Mouse (Mus musculus): Measurements from ENCODE around the gene Cfap298. TPM values are rescaled to one million over a fixed set of nuclear protein-coding genes. Genes with fewer than 3 reads are reported as not detected.

The Cfap298 gene
- total and polyA plus RNA-seq, 3 experiments, result 68.5 to 117 TPM; not detected in 1

GRCm38 (mm10) chr16:90910855-90911533, 23.9 kb downstream of the Cfap298 start:
- peak overlapping the region; percentile 68 for H3K27ac ChIP-seq (ENCODE audit: control insufficient read depth, low read depth, low read length)
- H3K36me3 ChIP-seq (ENCODE audit: control insufficient read depth in 1 of 2, insufficient read depth in 2 of 2, low read length in 2 of 2), result peaks cover 0 to 4% of the 10 kb centered on the region in 2 experiments; a peak in 2 of 4 replicates
- peak overlapping the region; percentile 29 to 47 for H3K4me3 ChIP-seq (ENCODE audit: control insufficient read depth in 1 of 2, insufficient read depth in 1 of 2, low read depth in 2 of 2, low read length in 2 of 2)
- H3K9ac ChIP-seq (ENCODE audit: control insufficient read depth, low read depth, low read length, poor library complexity, severe bottlenecking), result peak overlapping the region; percentile 69
- H3K79me2 ChIP-seq (ENCODE audit: control insufficient read depth, insufficient read depth, low read length, poor library complexity), result no peaks in the 10 kb centered on the region
- H3K9me3 ChIP-seq (replicated peaks; ENCODE audit: insufficient read depth, low read length), result no peaks in the 10 kb centered on the region
- no peaks in the 10 kb centered on the region for H3K27me3 ChIP-seq (ENCODE audit: control insufficient read depth in 1 of 2, insufficient read depth in 2 of 2, low read length in 2 of 2)
- DNase-seq (ENCODE audit: low read depth, low spot score), result peak; percentile 84
- peaks cover 0 to 13% of the 10 kb centered on the region in 2 experiments; a peak in 2 of 4 replicates for H3K4me1 ChIP-seq (ENCODE audit: control insufficient read depth in 1 of 2, insufficient read depth in 2 of 2, low read length in 2 of 2)
- TF ChIP-seq MYB (IDR thresholded peaks at IDR 0.05; ENCODE audit: low read depth, low read length), result no peak
- peak; percentile 45 for TF ChIP-seq NELFE (IDR thresholded peaks at IDR 0.05; ENCODE audit: low read depth, low read length)
- peak; percentile 90 for TF ChIP-seq MYC (IDR thresholded peaks at IDR 0.05; ENCODE audit: low read depth, low read length)
- no peak for TF ChIP-seq GABPA (IDR thresholded peaks at IDR 0.05; ENCODE audit: low read depth, low read length)
- 0 out of 2 replicates have a peak, but pooled peaks have one; percentile 54 for TF ChIP-seq SIN3A (IDR thresholded peaks at IDR 0.05; ENCODE audit: low read length)
- peak; percentile 61 for TF ChIP-seq MXI1 (IDR thresholded peaks at IDR 0.05; ENCODE audit: low read depth, low read length)
- no peak for TF ChIP-seq RAD21 (IDR thresholded peaks at IDR 0.05; ENCODE audit: low read depth, low read length)
- no peak for TF ChIP-seq ETS1 (IDR thresholded peaks at IDR 0.05; ENCODE audit: low read depth, low read length)
- no peak for TF ChIP-seq MEF2A (IDR thresholded peaks at IDR 0.05; ENCODE audit: extremely low read depth, insufficient replicate concordance, low read depth, low read length, poor library complexity, severe bottlenecking)
- peak; percentile 56 to 59; a peak in 3 of 4 replicates for TF ChIP-seq EP300 (IDR thresholded peaks at IDR 0.05; ENCODE audit: low read depth in 1 of 2, low read length in 2 of 2)
- TF ChIP-seq ZMIZ1 (IDR thresholded peaks at IDR 0.05; ENCODE audit: low read depth, low read length), result no peak
- TF ChIP-seq GATA1 (IDR thresholded peaks at IDR 0.05; ENCODE audit: low read depth, low read length), result peak; percentile 59
- no peak for TF ChIP-seq CHD2 (IDR thresholded peaks at IDR 0.05; ENCODE audit: low read length)
- TF ChIP-seq USF2 (IDR thresholded peaks at IDR 0.05; ENCODE audit: borderline replicate concordance in 1 of 2, insufficient read depth in 1 of 2, low read depth in 1 of 2, low read length in 2 of 2), result peak; percentile 95 to 98
- TF ChIP-seq POLR2AphosphoS2 (IDR thresholded peaks at IDR 0.05; ENCODE audit: low read length), result no peak; the same call in 1 of the 2 replicates
- TF ChIP-seq ELF1 (IDR thresholded peaks at IDR 0.05; ENCODE audit: low read depth, low read length), result no peak
- no peak for TF ChIP-seq CHD1 (IDR thresholded peaks at IDR 0.05; ENCODE audit: low read depth, low read length)
- TF ChIP-seq HCFC1 (IDR thresholded peaks at IDR 0.05; ENCODE audit: low read depth, low read length), result peak; percentile 45
- TF ChIP-seq CTCF (IDR thresholded peaks at IDR 0.05 in 2 of 3, conservative IDR thresholded peaks at IDR 0.05 in 1 of 3; ENCODE audit: control insufficient read depth in 1 of 3, insufficient read depth in 1 of 3, low read depth in 2 of 3, low read length in 3 of 3, poor library complexity in 1 of 3, severe bottlenecking in 1 of 3), result no peak
- no peak for TF ChIP-seq RCOR1 (IDR thresholded peaks at IDR 0.05; ENCODE audit: low read depth, low read length)
- peak; percentile 66 for TF ChIP-seq TAL1 (IDR thresholded peaks at IDR 0.05; ENCODE audit: low read length)
- TF ChIP-seq MAFK (IDR thresholded peaks at IDR 0.05; ENCODE audit: borderline replicate concordance, low read depth, low read length), result no peak
- TF ChIP-seq TCF12 (IDR thresholded peaks at IDR 0.05; ENCODE audit: low read depth, low read length), result no peak; the same call in 1 of the 2 replicates
- TF ChIP-seq BHLHE40 (IDR thresholded peaks at IDR 0.05; ENCODE audit: borderline replicate concordance, low read depth, low read length), result peak; percentile 82; the same call in 1 of the 2 replicates
- no peak for TF ChIP-seq E2F4 (IDR thresholded peaks at IDR 0.05; ENCODE audit: borderline replicate concordance, low read depth, low read length)
- TF ChIP-seq ZC3H11A (IDR thresholded peaks at IDR 0.05; ENCODE audit: low read depth, low read length), result no peak
- 0 out of 2 replicates have a peak, but pooled peaks have one; percentile 42 for TF ChIP-seq TBP (IDR thresholded peaks at IDR 0.05; ENCODE audit: low read depth, low read length)
- no peak for TF ChIP-seq JUND (IDR thresholded peaks at IDR 0.05; ENCODE audit: low read depth, low read length)
- no peak for TF ChIP-seq ZKSCAN1 (IDR thresholded peaks at IDR 0.05; ENCODE audit: low read depth, low read length)
- TF ChIP-seq POLR2AphosphoS5 (IDR thresholded peaks at IDR 0.05; ENCODE audit: borderline replicate concordance, low read depth, low read length), result no peak
- TF ChIP-seq UBTF (IDR thresholded peaks at IDR 0.05; ENCODE audit: borderline replicate concordance, insufficient read depth, low read depth, low read length), result no peak
- TF ChIP-seq ZNF384 (IDR thresholded peaks at IDR 0.05; ENCODE audit: low read depth, low read length), result no peak
- peak; percentile 23 to 69; a peak in 1 of 4 replicates for TF ChIP-seq POLR2A (IDR thresholded peaks at IDR 0.05; ENCODE audit: control insufficient read depth in 1 of 2, insufficient read depth in 1 of 2, low read depth in 1 of 2, low read length in 2 of 2, poor library complexity in 1 of 2)
- no peak for TF ChIP-seq SMC3 (IDR thresholded peaks at IDR 0.05; ENCODE audit: low read depth, low read length)
- TF ChIP-seq USF1 (IDR thresholded peaks at IDR 0.05; ENCODE audit: low read depth, low read length), result peak; percentile 97
- TF ChIP-seq MAZ (IDR thresholded peaks at IDR 0.05; ENCODE audit: low read depth, low read length), result no peak

Data from MEL (cell line).